Mouse (Mus musculus) liver, embryonic 14.5 days (tissue): ENCODE results near the gene Ccdc159.

Experiments used
- CTCF ChIP-seq: IDR thresholded peaks from 2 replicates; pipeline ENCODE4 v1.5.1; 2016; ENCODE audit warnings: antibody characterized with exemption, low read depth, control low read depth
- EP300 ChIP-seq: IDR thresholded peaks from 2 replicates; pipeline ENCODE4 v1.6.1; 2016; ENCODE audit warnings: antibody characterized with exemption, low read depth

GRCm38 (mm10) chr9:21962416-21963059 lies 35.3 kb downstream of the Ccdc159 start:
- TF ChIP-seq CTCF (peak; percentile 57), EP300 (peak; percentile 94)
